Mouse (Mus musculus) C2C12 (cell line): ENCODE data around the gene Ccm2l. TPM values are rescaled to one million over a fixed set of nuclear protein-coding genes. Genes with fewer than 3 reads are reported as not detected.

Experiments used
- H3K27me3 ChIP-seq: one replicate; pipeline ENCODE4 v1.6.1; 2011; ENCODE audit not compliant: control insufficient read depth, insufficient read depth, insufficient read length
- H3K36me3 ChIP-seq: one replicate; pipeline ENCODE4 v1.6.1; 2011; ENCODE audit not compliant: control insufficient read depth, insufficient read depth
- H3K4me3 ChIP-seq: one replicate; pipeline ENCODE4 v1.5.1; 2011; ENCODE audit warnings: mild to moderate bottlenecking, control low read depth; ENCODE audit not compliant: poor library complexity, insufficient read depth, severe bottlenecking
- H3K79me2 ChIP-seq: one replicate; pipeline ENCODE4 v1.6.1; 2011; ENCODE audit not compliant: control insufficient read depth, insufficient read depth
- H3K79me3 ChIP-seq: one replicate; pipeline ENCODE4 v1.6.1; 2011; ENCODE audit warnings: low read depth, control low read depth
- H3ac ChIP-seq: one replicate; pipeline ENCODE3; 2011; ENCODE audit warnings: low read depth; ENCODE audit not compliant: control insufficient read depth, insufficient read length
- CEBPB ChIP-seq: IDR thresholded peaks from one replicate; pipeline ENCODE4 v1.6.1; 2011; ENCODE audit warnings: low read depth, mild to moderate bottlenecking, control low read depth, moderate library complexity
- CTCF ChIP-seq: IDR thresholded peaks from one replicate; pipeline ENCODE4 v1.5.1; 2011; ENCODE audit not compliant: control insufficient read depth, insufficient read depth, insufficient read length
- FOSL1 ChIP-seq: IDR thresholded peaks from one replicate; pipeline ENCODE4 v1.8.0; 2011; ENCODE audit warnings: mild to moderate bottlenecking, low read length; ENCODE audit not compliant: poor library complexity, insufficient read depth, severe bottlenecking
- MAX ChIP-seq: IDR thresholded peaks from one replicate; pipeline ENCODE4 v1.6.1; 2011; ENCODE audit warnings: mild to moderate bottlenecking, control low read depth
- MYOD1 ChIP-seq: IDR thresholded peaks from one replicate; pipeline ENCODE4 v1.6.1; 2011; ENCODE audit warnings: low read depth; ENCODE audit not compliant: control insufficient read depth, insufficient read length
- MYOG ChIP-seq: IDR thresholded peaks from one replicate; pipeline ENCODE4 v1.6.1; 2011; ENCODE audit not compliant: control insufficient read depth, insufficient read length; ENCODE audit errors: extremely low read depth
- USF1 ChIP-seq: IDR thresholded peaks from one replicate; pipeline ENCODE4 v1.6.1; 2011; ENCODE audit warnings: low read depth, mild to moderate bottlenecking, control low read depth, moderate library complexity
- polyA plus RNA-seq: library from polyadenylated mRNA; unstranded; fragments of >200 nt; fragmentation: generic; extraction: Trizol; gene quantifications from one replicate; pipeline ENCODE4 v1.2.1, GENCODE M21; 2012; ENCODE audit warnings: missing spikeins

Gene Ccm2l
- polyA plus RNA-seq, 1 experiment = not detected

- Histone ChIP-seq H3K36me3 (no peaks in the 10 kb centered on the region), H3K27me3 (peaks cover 68% of the 10 kb centered on the region), H3K4me3 (no peak overlapping the region), H3ac (no peak overlapping the region), H3K79me3 (no peaks in the 10 kb centered on the region), H3K79me2 (no peaks in the 10 kb centered on the region)
- TF ChIP-seq CEBPB = no peak
- no peak for TF ChIP-seq FOSL1
- no peak for TF ChIP-seq USF1
- TF ChIP-seq MYOD1 = no peak
- no peak for TF ChIP-seq MAX
- no peak for TF ChIP-seq CTCF
- TF ChIP-seq MYOG = no peak
These were observed 38.3 kb upstream of the Ccm2l start for GRCm38 (mm10) chr2:153027501-153027900.

- no peak overlapping the region for H3K4me3 ChIP-seq
- no peak overlapping the region for H3ac ChIP-seq
- peaks cover 60% of the 10 kb centered on the region for H3K27me3 ChIP-seq
- TF ChIP-seq USF1 (no peak), MAX (no peak), CEBPB (no peak), MYOD1 (no peak), FOSL1 (no peak), MYOG (no peak), CTCF (no peak)
- H3K36me3 ChIP-seq = no peaks in the 10 kb centered on the region
- H3K79me2 ChIP-seq = no peaks in the 10 kb centered on the region
- H3K79me3 ChIP-seq = no peaks in the 10 kb centered on the region
These were observed 35.3 kb upstream of the Ccm2l start for GRCm38 (mm10) chr2:153030422-153030821.

DNA sequence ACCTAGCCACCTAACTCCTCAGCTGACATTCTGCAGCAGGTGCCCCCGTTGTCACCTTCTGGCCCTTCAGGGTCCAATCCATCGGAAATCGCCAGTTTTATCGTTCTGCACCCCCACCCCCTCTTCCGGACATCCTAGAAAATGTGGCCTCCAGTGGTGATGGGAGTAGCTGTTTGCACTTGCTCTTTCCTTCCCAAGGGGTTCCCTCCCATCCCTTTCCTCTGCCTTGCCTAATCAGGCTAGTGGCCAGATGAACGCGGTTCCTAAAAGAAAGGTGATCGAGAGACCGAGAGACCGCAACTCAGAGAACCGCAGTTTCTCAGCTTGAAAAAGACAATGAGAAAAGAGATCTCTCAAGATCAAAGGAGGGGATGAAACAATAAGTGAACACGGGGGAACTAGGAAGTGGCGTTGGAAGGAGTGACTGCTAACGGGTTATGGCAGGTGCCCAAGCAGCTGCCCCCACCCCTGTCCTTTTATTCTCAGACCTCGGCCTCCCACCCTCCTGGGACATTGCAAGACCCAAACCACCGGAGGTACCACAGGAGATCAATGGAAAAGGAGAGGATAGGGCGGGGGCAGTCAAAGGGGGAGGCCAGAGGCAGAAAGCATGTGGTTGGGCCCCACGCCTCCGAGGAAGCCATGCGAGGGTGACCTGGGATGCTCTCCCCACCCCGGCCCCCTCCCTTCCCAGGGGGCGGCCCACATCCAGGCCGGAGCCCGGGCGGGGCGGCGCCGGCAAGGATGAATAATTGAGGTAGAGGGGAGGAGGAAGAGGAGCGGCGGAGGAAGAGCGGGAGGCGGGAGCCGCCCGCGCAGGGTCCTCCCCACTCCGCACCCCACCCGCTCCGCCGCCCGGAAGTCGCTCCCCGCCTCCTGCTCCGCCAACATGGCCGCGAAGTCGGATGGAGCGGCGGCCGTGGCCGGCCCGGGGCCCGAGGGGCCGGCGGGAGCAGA is 34.4 kb upstream of the Ccm2l start, which contains the start of gene Xkr7:
Xkr7 (plus strand) TSS at position 727 of the 957 bp plus-strand sequence.
- TF ChIP-seq MYOG = no peak
- TF ChIP-seq CTCF = no peak
- TF ChIP-seq MAX = no peak
- TF ChIP-seq MYOD1 = no peak
- no peak for TF ChIP-seq CEBPB
- no peak for TF ChIP-seq FOSL1
- TF ChIP-seq USF1 = no peak
- Histone ChIP-seq H3K4me3 (no peak within 1 kb of the TSS), H3ac (no peak within 1 kb of the TSS)

GRCm38 (mm10) chr2:153032083-153032842 is 33.5 kb upstream of the Ccm2l start:
- H3K79me2 ChIP-seq = no peaks in the 10 kb centered on the region
- no peaks in the 10 kb centered on the region for H3K36me3 ChIP-seq
- H3K27me3 ChIP-seq = peaks cover 58% of the 10 kb centered on the region
- no peaks in the 10 kb centered on the region for H3K79me3 ChIP-seq
- TF ChIP-seq CEBPB (no peak), MAX (peak; percentile 67)
- no peak overlapping the region for H3ac ChIP-seq
- H3K4me3 ChIP-seq = no peak overlapping the region

More for the DNA sequence above, 34.4 kb upstream of the Ccm2l start, which contains the start of gene Xkr7:
- H3K79me3 ChIP-seq = no peaks in the 10 kb centered on the region
- no peaks in the 10 kb centered on the region for H3K79me2 ChIP-seq
- H3K27me3 ChIP-seq = peaks cover 59% of the 10 kb centered on the region
- no peaks in the 10 kb centered on the region for H3K36me3 ChIP-seq

DNA sequence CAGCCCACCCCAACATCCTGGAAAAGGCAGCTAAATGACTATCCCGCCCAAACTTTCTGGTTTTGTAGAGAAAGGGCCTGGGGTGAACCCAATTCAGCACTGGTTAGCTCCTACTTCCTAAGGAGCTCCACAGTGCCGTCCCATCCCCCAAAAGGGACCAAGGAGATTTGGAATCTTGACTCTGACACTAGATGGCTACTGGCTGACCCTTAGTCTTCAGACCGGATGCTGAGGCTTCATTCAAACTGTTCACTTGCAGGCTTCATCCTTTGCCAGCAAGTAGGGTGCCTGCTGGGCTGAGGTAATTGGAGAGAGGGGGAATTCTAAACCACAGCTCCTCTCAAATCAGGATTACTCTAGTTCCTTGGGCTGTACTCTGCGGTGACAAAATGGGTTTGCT is 32.8 kb upstream of the Ccm2l start:
- TF ChIP-seq MAX = no peak
- no peak for TF ChIP-seq CTCF
- TF ChIP-seq CEBPB = no peak
- TF ChIP-seq USF1 = no peak
- no peak for TF ChIP-seq FOSL1
- no peak for TF ChIP-seq MYOD1
- TF ChIP-seq MYOG = no peak
- H3ac ChIP-seq = no peak overlapping the region
- no peaks in the 10 kb centered on the region for H3K79me3 ChIP-seq
- H3K4me3 ChIP-seq = no peak overlapping the region
- H3K27me3 ChIP-seq = peaks cover 59% of the 10 kb centered on the region
- no peaks in the 10 kb centered on the region for H3K36me3 ChIP-seq
- no peaks in the 10 kb centered on the region for H3K79me2 ChIP-seq
